Comparison of ENCODE assay signal across 9 mouse cellular contexts in the genomic region with DNA sequence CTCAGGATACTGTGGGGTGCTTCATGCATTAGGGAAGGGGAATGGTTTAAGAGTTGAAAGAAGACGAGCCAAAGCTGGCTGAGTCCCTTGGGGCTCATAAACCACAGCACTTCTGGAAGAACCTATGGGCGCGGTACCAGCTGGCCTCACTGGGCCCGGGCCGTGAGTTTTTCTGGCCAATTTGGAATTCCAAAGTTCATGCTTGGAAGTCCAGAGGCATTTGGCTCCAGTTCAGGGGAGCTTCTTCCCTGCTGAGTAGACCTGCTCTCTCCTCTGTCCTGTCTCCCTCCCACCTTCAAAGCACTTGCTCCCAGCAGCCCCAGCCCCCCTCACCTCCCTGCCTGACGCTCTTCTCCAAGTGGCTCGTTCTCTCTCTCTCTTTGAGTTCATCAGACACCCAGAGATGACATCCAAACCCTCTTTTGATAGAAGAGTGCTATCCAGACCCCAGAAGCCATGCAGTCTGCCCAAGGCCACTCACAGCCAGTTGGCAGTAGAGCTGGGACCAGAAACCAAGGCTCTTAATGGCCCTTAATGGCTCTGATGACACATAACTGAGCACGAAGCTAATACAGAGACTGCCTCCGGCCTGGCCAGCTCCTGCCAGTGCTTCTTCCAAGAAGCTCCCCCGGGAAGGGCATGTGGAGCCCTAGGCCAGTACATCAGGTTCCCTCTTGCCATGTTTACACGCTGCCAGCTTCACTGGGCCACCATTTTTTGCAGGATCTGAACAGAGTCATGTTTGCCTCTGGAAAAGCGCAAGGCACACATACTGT.
DNase-seq lines count a peak whose midpoint lies in the region; ATAC-seq and TF ChIP-seq lines count a peak whose summit lies in the region.
"Had no signal": no experiment of that assay in that cellular context is flagged by ENCODE, and none has a peak within 500 bp of the region (broad histone marks: within the 10 kb centered on the region; RNA-seq: fewer than 3 reads in every experiment).

No protein-coding gene starts in this region.

- 77% methylated on average over 12 of the region's 12 CpGs for WGBS in heart, embryonic 15.5 days
- WGBS in hindbrain, postnatal 0 days = 57% methylated on average over 12 of the region's 12 CpGs

- no peak overlapping the region for H3K9ac ChIP-seq in heart, embryonic 15.5 days
- H3K9ac ChIP-seq in hindbrain, postnatal 0 days (replicated peaks; ENCODE audit: low read length) = no peak overlapping the region

- H3K27ac ChIP-seq in heart, embryonic 15.5 days = peak overlapping the region; percentile 53
- H3K27ac ChIP-seq in hindbrain, postnatal 0 days = 0 out of 2 replicates have a peak overlapping the region, but pooled peaks have one; percentile 20
- H3K27ac ChIP-seq: macrophage had no signal

- no peaks in the 10 kb centered on the region for H3K27me3 ChIP-seq in heart, embryonic 15.5 days
- no peaks in the 10 kb centered on the region for H3K27me3 ChIP-seq in hindbrain, postnatal 0 days (ENCODE audit: insufficient read depth, low read length)

- DNase-seq in heart, adult 18-20 months = no peak
- peak; percentile 74 for DNase-seq in 3T3-L1 (ENCODE audit: low read depth, low spot score)
- DNase-seq in adrenal gland, postnatal 25 days = peak; percentile 36
- DNase-seq in hindbrain, postnatal 0 days (ENCODE audit: low spot score) = no peak
- DNase-seq in layer of hippocampus, adult 18-20 months (ENCODE audit: low spot score in 2 of 2) = no peak
- DNase-seq in frontal cortex, postnatal 14 days (ENCODE audit: low spot score in 2 of 2) = no peak
- DNase-seq in thymus, postnatal 4 days = no peak

- ATAC-seq in heart, embryonic 15.5 days (replicated peaks; ENCODE audit: insufficient number of reproducible peaks, insufficient read depth, low FRiP score, low read depth) = no peak
- no peak for ATAC-seq in hindbrain, postnatal 0 days

- no peak for TF ChIP-seq CTCF in hindbrain, postnatal 0 days (IDR thresholded peaks at IDR 0.05; ENCODE audit: low read depth)

- H3K4me2 ChIP-seq in heart, embryonic 15.5 days = no peak overlapping the region
- no peak overlapping the region for H3K4me2 ChIP-seq in hindbrain, postnatal 0 days (ENCODE audit: low read depth, low read length)

- no peak overlapping the region for H3K4me3 ChIP-seq in heart, embryonic 15.5 days
- H3K4me3 ChIP-seq in hindbrain, postnatal 0 days (ENCODE audit: low read length) = no peak overlapping the region

- peaks cover 53% of the 10 kb centered on the region for H3K4me1 ChIP-seq in heart, embryonic 15.5 days (replicated peaks)
- peaks cover 40% of the 10 kb centered on the region for H3K4me1 ChIP-seq in hindbrain, postnatal 0 days (ENCODE audit: insufficient read depth, low read length)

- H3K36me3 ChIP-seq in heart, embryonic 15.5 days = no peaks in the 10 kb centered on the region
- H3K36me3 ChIP-seq in hindbrain, postnatal 0 days (ENCODE audit: insufficient read depth, low read length) = no peaks in the 10 kb centered on the region

- H3K9me3 ChIP-seq in heart, embryonic 15.5 days (replicated peaks) = no peaks in the 10 kb centered on the region
- H3K9me3 ChIP-seq in hindbrain, postnatal 0 days (ENCODE audit: low read length) = no peaks in the 10 kb centered on the region

Comparison
In these comparisons a context has a peak if more than half of its experiments do, and no peak if none do; other contexts are left out.
1. DNase-seq: peak in 3T3-L1 (single experiment) and adrenal gland, postnatal 25 days (single experiment); none in heart, adult 18-20 months (0 of 2), hindbrain, postnatal 0 days (single experiment), layer of hippocampus, adult 18-20 months (0 of 2), frontal cortex, postnatal 14 days (0 of 2) and thymus, postnatal 4 days (single experiment).